Mouse (Mus musculus): ENCODE data around the gene Dvl3. TPM values are rescaled to one million over a fixed set of nuclear protein-coding genes. Genes with fewer than 3 reads are reported as not detected.
"Not testable (repeated sequence)": the region's sequence is repeated elsewhere in the genome, so short reads cannot be mapped to it uniquely, and the experiment has no call there.

Dvl3 gene
- polyA plus RNA-seq, 1 experiment from 2014 or later = 51.1 TPM

DNA sequence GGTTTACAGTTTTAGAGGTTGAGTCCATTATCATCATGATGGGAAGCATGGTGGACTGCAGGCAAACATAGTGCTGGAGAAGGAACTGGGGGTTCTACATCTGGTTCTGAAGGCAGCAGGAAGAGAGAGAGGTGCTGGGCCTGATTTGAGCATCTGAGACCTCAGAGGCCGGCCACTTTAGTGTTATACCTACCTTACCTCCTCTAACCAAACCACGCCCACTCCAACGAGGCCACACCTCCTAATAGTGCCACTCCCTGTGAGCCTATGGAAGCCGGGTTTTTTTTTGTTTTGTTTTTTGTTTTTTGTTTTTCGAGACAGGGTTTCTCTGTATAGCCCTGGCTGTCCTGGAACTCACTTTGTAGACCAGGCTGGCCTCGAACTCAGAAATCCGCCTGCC, 33.1 kb upstream of the Dvl3 start:
- H3K9me3 ChIP-seq; H3K27ac ChIP-seq; H3K36me3 ChIP-seq; H3K4me3 ChIP-seq; H3K4me1 ChIP-seq (replicated peaks); H3K27me3 ChIP-seq (ENCODE audit: insufficient read depth, poor library complexity, severe bottlenecking); DNase-seq (ENCODE audit: low spot score): not testable (repeated sequence)
- 86% methylated on average over 7 of the region's 7 CpGs for WGBS

DNA sequence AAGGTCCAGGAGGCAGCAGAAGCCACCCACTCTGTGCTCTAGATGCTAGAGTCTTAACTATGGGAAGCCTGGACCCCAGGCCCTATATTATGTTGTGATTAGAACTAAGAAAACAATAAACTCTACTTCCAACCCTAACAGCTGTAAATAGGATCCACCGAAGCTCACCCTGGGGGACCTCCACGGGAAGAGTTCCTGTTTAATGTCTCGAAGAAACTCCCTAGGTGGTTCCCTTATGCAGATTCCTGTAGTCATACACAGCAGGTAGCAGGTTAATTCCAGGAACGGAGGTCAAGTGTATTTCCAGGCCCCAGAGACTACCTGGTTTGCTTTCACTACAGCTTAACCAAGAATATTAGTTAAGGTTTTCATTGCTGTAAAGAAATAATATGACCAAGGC, 31.7 kb upstream of the Dvl3 start:
- Histone ChIP-seq H3K27ac (no peak overlapping the region), H3K9me3 (no peaks in the 10 kb centered on the region), H3K36me3 (no peaks in the 10 kb centered on the region), H3K27me3 (ENCODE audit: insufficient read depth, poor library complexity, severe bottlenecking) (no peaks in the 10 kb centered on the region), H3K4me1 (replicated peaks) (no peaks in the 10 kb centered on the region), H3K4me3 (no peak overlapping the region)
- DNase-seq (ENCODE audit: low spot score) = no peak
- WGBS = 44% methylated on average over 4 of the region's 4 CpGs

DNA sequence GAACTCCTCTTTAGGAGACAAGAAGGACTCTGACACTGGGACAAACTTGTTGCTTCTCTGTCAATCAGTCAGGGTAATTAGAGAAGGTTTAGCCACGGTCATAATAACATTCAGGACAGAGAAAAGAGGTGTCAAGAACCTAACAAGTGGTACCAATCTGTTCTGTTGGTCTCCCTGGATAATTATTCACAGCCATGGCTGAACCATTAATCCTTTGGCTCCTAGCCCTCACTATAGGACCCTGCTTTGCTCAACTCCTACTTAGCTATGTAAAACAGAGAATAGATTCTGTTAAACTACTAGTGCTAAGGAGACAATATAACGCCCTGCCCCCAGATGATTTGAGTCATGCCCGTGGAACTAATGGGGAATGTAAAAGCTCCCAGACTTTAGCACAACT, 30.7 kb upstream of the Dvl3 start:
- H3K9me3 ChIP-seq = no peaks in the 10 kb centered on the region
- H3K4me3 ChIP-seq = no peak overlapping the region
- no peaks in the 10 kb centered on the region for H3K4me1 ChIP-seq (replicated peaks)
- H3K27me3 ChIP-seq (ENCODE audit: insufficient read depth, poor library complexity, severe bottlenecking) = no peaks in the 10 kb centered on the region
- no peak for DNase-seq (ENCODE audit: low spot score)
- 69% methylated on average over 3 of the region's 3 CpGs for WGBS
- no peaks in the 10 kb centered on the region for H3K36me3 ChIP-seq
- H3K27ac ChIP-seq = no peak overlapping the region

DNA sequence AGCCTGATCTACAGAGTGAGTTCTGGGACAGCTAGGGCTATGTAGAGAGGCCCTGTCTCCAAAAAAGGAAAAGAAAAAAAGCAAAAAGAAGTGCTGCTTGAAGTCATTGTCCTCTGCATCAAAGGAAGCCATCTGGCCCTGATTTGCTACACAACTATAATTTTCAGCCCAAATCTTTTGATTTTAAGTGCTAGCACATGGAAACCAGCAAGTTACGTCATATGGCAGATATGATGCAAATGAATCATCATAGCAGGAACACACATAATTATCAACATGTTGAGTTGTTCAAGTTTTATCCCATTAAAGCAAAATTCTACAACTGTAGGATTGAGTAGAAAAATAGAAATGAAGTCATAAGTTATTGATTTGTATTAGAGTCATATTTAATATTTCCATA, 28.6 kb upstream of the Dvl3 start:
- Histone ChIP-seq H3K27me3 (ENCODE audit: insufficient read depth, poor library complexity, severe bottlenecking) (no peaks in the 10 kb centered on the region), H3K4me3 (no peak overlapping the region), H3K36me3 (no peaks in the 10 kb centered on the region), H3K9me3 (no peaks in the 10 kb centered on the region), H3K27ac (no peak overlapping the region), H3K4me1 (replicated peaks) (no peaks in the 10 kb centered on the region)
- WGBS = 94% methylated on average over 1 of the region's 1 CpGs
- DNase-seq (ENCODE audit: low spot score) = no peak

DNA sequence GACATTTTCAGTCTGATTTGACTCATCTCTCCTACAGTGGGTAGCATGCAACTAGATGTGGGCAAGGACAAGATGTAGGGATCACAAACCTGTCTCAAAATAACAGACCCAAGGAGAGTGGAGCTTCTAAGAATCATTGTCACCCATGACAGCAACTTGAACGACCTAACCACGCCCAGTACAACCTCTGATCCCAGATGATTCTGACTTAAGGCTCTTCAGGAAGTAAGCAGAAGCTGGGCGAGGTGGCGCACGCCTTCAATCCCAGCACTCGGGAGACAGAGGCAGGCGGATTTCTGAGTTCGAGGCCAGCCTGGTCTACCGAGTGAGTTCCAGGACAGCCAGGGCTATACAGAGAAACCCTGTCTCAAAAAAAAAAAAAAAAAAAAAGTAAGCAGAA, 28.0 kb upstream of the Dvl3 start:
- WGBS = 88% methylated on average over 9 of the region's 9 CpGs
- H3K4me1 ChIP-seq (replicated peaks); H3K9me3 ChIP-seq; H3K27ac ChIP-seq; H3K4me3 ChIP-seq; H3K36me3 ChIP-seq; DNase-seq (ENCODE audit: low spot score); H3K27me3 ChIP-seq (ENCODE audit: insufficient read depth, poor library complexity, severe bottlenecking): not testable (repeated sequence)

DNA sequence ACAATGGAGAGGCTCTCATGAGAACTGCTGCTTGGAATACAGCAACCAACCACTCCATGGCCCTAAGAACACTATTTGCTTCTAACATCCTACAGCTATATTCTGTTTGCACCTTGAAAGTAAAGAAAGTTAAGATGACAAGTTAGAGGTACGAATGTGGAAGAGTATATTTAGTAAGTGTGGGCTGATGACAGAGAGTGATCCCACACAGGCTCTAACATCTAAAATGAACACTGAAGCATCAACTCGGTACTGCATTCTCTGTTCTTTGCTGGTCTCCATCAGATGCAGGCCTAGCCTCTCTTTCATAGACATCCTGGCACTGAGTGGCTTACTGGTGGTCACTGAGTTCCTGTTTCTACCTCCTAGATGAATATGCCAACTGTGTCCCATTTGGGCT, 27.5 kb upstream of the Dvl3 start:
- Histone ChIP-seq H3K9me3 (no peaks in the 10 kb centered on the region), H3K36me3 (no peaks in the 10 kb centered on the region), H3K27ac (no peak overlapping the region), H3K4me3 (no peak overlapping the region), H3K27me3 (ENCODE audit: insufficient read depth, poor library complexity, severe bottlenecking) (no peaks in the 10 kb centered on the region), H3K4me1 (replicated peaks) (no peaks in the 10 kb centered on the region)
- 85% methylated on average over 2 of the region's 2 CpGs for WGBS
- DNase-seq (ENCODE audit: low spot score) = no peak

DNA sequence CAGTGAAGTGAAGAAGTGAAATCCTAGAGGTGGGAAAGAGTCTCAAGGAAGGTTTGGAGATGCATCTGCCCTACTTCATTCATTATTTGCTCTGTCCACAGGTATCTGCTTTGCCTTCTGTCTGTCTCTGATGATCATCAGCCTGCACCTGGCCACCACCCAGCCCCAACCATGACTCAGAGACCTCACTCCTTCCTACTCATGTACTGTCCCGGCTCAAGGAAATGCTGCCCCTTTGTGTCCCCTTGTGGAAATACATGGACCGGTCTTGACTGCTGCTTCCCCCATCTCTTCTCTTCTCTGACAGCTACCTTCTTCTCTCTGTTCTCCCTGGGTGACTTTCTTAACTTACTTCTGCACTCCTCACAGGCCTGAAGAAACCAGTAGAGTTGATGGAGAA, 26.2 kb upstream of the Dvl3 start:
- Histone ChIP-seq H3K4me1 (replicated peaks) (no peaks in the 10 kb centered on the region), H3K27ac (no peak overlapping the region), H3K4me3 (no peak overlapping the region), H3K9me3 (no peaks in the 10 kb centered on the region), H3K27me3 (ENCODE audit: insufficient read depth, poor library complexity, severe bottlenecking) (no peaks in the 10 kb centered on the region), H3K36me3 (no peaks in the 10 kb centered on the region)
- DNase-seq (ENCODE audit: low spot score) = no peak
- WGBS = 48% methylated on average over 2 of the region's 2 CpGs

DNA sequence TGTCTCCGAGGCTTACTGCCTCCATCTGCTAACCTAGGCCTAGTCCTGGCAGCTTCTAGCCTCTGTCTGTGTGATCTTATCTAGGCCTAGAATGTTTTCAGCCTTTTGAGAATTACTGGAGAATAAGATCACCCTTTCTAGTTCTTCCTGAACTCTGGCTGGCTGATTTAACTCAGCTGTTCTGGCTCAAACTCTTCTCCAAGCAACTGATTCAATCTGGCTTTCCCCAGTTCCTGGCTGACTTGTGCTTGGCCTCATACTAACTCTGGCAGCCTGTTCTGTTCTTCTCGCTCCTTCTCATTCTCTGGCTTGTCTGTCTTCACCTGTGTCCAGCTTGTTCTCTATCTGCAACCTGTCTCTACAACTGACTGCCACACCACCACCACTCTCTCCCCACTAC, 25.5 kb upstream of the Dvl3 start:
- DNase-seq (ENCODE audit: low spot score) = no peak
- no peak overlapping the region for H3K4me3 ChIP-seq
- 80% methylated on average over 2 of the region's 2 CpGs for WGBS

DNA sequence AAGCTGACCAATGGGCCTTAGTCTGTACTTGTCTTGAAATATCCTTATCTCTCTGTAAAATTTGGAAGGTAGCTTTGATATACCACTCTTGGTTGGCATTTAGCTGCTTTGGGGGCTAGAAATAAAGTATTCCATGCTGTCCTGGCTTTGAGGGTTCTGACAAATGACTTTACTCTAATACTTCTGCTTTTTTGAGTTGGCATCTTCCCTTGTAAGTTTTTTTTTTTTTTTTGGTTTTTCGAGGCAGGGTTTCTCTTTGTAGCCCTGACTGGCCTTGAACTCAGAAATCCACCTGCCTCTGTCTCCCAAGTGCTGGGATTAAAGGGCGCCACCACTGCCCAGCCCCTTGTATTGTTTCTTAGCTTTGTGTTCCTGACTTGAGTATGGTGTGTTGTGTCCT, 23.3 kb upstream of the Dvl3 start:
- no peak overlapping the region for H3K4me3 ChIP-seq
- WGBS = 81% methylated on average over 2 of the region's 2 CpGs
- no peak overlapping the region for H3K27ac ChIP-seq
- no peaks in the 10 kb centered on the region for H3K36me3 ChIP-seq
- no peaks in the 10 kb centered on the region for H3K9me3 ChIP-seq
- DNase-seq (ENCODE audit: low spot score) = no peak
- peaks cover 11% of the 10 kb centered on the region for H3K4me1 ChIP-seq (replicated peaks)
- H3K27me3 ChIP-seq (ENCODE audit: insufficient read depth, poor library complexity, severe bottlenecking) = peaks cover 12% of the 10 kb centered on the region

More for the DNA sequence above, 25.5 kb upstream of the Dvl3 start:
- H3K27me3 ChIP-seq (ENCODE audit: insufficient read depth, poor library complexity, severe bottlenecking) = no peaks in the 10 kb centered on the region; the same call in 1 of the 2 replicates
- no peaks in the 10 kb centered on the region for H3K36me3 ChIP-seq
- H3K4me1 ChIP-seq (replicated peaks) = no peaks in the 10 kb centered on the region
- no peaks in the 10 kb centered on the region for H3K9me3 ChIP-seq
- H3K27ac ChIP-seq = no peak overlapping the region

DNA sequence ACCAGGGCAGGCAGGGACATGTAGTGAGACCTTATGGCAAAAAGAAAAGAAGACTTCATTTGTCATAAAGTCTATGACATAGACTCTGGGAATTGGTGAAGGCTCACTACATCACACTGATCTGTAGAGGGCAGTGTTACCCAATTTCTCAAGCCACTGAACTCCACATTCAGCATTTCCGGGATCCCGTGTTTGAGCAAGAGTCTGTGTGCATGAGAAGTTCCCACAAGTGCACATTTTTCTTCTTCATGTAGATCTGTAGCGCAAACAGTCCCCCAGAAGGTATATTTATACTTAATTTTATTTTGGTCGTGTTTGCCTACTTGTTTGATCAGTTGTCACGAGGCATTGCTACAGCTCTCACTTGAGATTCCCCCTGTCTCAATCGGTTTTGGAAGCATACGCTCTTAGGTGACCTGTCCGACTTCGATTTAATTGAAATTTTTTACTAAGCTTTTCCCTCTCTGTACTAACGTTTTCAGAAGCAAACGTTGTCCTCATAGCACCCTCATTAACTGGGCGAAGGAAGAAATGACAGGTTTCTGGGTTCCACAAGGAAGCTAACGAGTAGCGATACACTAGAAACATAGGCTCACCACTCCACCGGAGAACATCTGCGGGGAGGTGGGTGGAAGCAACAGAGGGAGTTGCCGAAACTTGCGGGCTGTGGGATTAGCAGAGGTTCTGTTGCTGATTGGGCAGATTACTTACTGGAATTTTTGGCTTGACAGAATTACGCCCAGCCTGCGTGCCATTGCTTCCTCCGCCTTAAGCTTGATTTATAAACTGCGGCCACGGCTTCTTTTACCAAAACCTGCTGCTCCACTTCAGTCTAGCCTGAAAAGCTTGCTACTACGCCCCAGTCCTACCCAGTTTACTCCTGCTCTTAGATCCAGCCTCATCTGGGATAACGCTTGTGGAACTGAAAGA, 19.8 kb upstream of the Dvl3 start:
- Histone ChIP-seq H3K36me3 (peaks cover 21% of the 10 kb centered on the region), H3K27me3 (ENCODE audit: insufficient read depth, poor library complexity, severe bottlenecking) (peaks cover 12% of the 10 kb centered on the region), H3K4me1 (replicated peaks) (peaks cover 22% of the 10 kb centered on the region), H3K27ac (no peak overlapping the region), H3K4me3 (peak overlapping the region; percentile 49), H3K9me3 (no peaks in the 10 kb centered on the region)
- peak; percentile 34 for DNase-seq (ENCODE audit: low spot score)
- 26% methylated on average over 25 of the region's 25 CpGs for WGBS

DNA sequence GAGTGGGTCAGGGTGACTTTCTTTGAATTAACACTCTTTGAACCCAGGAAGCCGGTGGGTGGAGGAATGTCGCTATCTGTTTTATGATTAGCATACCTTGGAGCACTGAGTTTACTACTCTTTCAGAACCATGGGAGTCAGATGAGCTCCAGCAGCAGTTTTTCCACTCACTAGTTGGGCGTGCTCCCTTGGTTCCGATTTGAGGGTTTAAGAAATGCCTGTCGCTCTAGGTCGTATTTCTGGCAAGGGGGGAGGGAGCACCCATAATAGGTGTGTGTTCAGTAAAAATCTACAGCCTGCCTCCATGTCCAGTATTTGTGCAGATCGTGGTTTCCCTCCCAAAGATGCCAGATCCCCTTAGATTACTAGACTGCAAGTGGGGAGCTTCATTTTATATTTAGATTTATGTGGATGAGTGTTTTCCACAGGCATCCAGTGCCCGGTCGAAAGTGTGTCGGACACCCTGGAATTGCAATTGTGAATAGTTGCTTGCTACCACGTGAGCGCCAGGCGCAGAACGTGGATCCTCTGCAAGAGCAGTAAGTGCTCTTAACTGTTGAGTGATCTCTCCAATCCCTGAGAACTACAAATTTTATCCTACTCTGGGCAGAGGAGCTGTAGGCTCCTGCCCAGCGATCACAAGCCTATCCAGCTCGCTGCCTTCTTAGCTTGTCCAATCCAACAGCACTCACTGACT, 18.7 kb upstream of the Dvl3 start:
- Histone ChIP-seq H3K36me3 (peaks cover 33% of the 10 kb centered on the region), H3K4me3 (peak overlapping the region; percentile 90), H3K9me3 (no peaks in the 10 kb centered on the region), H3K27me3 (ENCODE audit: insufficient read depth, poor library complexity, severe bottlenecking) (peaks cover 12% of the 10 kb centered on the region), H3K27ac (peak overlapping the region; percentile 95), H3K4me1 (replicated peaks) (peaks cover 22% of the 10 kb centered on the region)
- DNase-seq (ENCODE audit: low spot score) = no peak
- WGBS = 12% methylated on average over 16 of the region's 16 CpGs

DNA sequence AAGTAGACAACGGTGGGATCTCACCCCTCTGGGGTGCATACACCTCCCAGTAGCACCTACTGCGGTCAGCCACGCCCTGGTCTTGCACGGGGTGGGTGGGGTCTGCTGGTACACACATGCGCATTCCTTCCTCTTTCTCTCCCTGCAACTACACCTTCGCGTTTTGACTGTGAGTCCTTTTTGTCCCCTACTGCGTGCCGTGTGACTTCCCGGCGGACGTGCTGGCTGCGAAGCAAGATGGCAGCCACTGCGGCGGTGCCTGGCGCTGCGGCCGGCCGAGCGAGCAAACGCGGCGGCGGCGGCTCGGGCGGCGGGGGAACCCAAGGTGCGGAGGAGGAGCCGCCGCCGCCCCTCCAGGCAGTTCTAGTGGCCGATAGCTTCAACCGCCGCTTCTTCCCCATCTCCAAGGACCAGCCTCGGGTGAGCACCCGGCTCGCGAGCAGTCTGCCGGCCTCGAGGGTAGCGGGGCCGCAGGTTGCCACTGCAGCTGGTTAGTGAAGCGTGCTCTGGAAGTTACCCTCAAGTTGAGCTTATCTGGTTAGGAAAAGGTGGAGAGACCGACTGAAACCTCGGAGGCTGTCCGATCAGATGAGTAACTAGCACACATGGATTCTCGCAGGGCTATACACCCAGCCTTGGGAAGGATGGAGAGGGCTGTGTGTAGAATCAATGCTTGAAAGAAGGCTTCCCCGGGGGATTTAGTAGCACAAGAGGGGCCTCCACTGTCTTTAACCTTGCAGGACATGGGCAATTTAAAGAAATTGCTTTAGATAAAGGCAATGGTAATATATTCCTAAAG, 17.9 kb upstream of the Dvl3 start, which contains the start of gene Eif2b5:
Gene Eif2b5, plus strand, starts transcription at position 141 of the 799 bp plus-strand sequence.
- peaks cover 12% of the 10 kb centered on the region for H3K27me3 ChIP-seq (ENCODE audit: insufficient read depth, poor library complexity, severe bottlenecking)
- H3K36me3 ChIP-seq = peaks cover 40% of the 10 kb centered on the region
- peaks cover 22% of the 10 kb centered on the region for H3K4me1 ChIP-seq (replicated peaks)
- peak within 1 kb of the TSS; percentile 95 for H3K27ac ChIP-seq
- H3K9me3 ChIP-seq = no peaks in the 10 kb centered on the region
- peak within 1 kb of the TSS; percentile 90 for H3K4me3 ChIP-seq
- WGBS = under 1% methylated on average over 49 of the region's 49 CpGs
- peak; percentile 90 for DNase-seq (ENCODE audit: low spot score)
